Mouse (Mus musculus) lung, adult 10 weeks (tissue): ENCODE data around the gene Coq8a. TPM values are rescaled to one million over a fixed set of nuclear protein-coding genes. Genes with fewer than 3 reads are reported as not detected.

Source experiments
- polyA plus RNA-seq: library from polyadenylated mRNA; stranded (reverse); fragments of 350-450 nt; fragmentation: Illumina TruSeq; extraction: RNeasy Lipid Tissue Mini Kit (QIAGEN cat#74804); gene quantifications from one replicate; pipeline ENCODE4 v1.2.3, GENCODE M21; 2014; ENCODE audit warnings: low read depth, low replicate concordance; ENCODE audit not compliant: insufficient read depth

Coq8a gene
- 13.3 TPM for polyA plus RNA-seq

DNA sequence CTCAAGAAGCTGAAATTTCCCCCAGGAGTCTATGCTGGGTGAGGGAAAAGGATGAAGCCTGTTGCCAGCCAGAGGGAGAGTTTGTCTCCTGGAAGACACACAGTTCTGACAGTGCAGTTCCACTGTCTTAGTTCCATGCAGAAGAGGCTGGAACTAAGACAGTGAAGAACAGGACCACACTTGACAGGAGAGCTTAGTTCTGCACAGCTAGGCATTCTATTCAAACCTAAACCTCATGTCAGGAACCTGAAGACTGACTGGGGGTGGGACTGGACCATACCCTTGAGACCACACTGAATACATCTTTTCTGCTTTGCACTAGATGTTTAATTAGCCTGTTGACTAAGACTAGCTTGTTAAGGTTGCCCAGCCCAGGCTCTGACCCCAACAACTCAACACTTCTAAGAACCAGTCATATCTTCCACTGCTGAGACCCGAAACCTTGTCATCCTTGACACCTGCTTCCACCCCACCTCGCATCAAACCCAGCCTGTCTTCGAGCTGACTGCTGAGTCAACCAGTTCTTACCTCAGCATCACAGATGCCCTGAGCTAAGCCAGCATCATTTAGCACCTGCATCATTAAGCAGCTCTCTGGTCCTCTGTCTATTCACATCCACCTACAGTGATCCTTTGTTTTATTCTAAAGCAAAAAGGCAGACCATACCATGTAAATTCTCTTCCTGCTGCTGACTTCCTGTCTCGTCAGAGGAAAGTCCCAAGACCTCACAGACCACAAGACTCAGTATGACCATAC is at the start of gene Coq8a:
Coq8a (minus strand) TSS at position 644 of the 756 bp plus-strand sequence.

Other genes starting within 250 kb of the Coq8a start
- gene Cdc42bpa, start 239.1 kb downstream of the Coq8a start, polyA plus RNA-seq = 14.6 TPM
- 24.2 TPM for gene Psen2, start 63.8 kb upstream of the Coq8a start, polyA plus RNA-seq
- 35.2 TPM for gene Itpkb, start 130.9 kb upstream of the Coq8a start, polyA plus RNA-seq